Mouse (Mus musculus): ENCODE measurements at regions not wholly inside any gene's neighbourhood (a gene's known extent, or its start where the extent isn't known, plus 50 kb on each side); places are given as distances from the start of the nearest gene placed in this dataset.

GRCm38 (mm10) chrX:77009336-77009735, 406.6 kb upstream of the Cldn34d start:
- DNase-seq = no peak

DNA sequence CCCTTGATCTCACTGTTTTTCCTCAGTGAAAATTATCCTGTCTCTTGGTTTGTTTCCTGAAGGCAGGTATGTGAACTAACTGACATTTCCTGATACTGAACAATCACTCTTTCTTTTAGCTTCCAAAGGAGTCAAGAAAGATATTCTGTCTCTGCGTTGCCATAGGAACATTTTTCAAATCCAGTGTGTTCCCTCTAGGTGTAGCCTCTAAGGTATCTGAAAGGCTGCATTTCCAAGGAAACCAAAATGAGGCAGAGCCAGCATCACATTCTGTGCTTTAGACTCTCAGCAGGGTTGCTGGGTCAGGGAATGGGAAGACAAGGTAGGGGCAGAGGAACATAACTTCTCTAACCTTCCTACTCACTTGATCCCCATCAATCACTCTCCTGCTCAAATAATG, 411.2 kb upstream of the Cldn34d start:
- DNase-seq = no peak

DNA sequence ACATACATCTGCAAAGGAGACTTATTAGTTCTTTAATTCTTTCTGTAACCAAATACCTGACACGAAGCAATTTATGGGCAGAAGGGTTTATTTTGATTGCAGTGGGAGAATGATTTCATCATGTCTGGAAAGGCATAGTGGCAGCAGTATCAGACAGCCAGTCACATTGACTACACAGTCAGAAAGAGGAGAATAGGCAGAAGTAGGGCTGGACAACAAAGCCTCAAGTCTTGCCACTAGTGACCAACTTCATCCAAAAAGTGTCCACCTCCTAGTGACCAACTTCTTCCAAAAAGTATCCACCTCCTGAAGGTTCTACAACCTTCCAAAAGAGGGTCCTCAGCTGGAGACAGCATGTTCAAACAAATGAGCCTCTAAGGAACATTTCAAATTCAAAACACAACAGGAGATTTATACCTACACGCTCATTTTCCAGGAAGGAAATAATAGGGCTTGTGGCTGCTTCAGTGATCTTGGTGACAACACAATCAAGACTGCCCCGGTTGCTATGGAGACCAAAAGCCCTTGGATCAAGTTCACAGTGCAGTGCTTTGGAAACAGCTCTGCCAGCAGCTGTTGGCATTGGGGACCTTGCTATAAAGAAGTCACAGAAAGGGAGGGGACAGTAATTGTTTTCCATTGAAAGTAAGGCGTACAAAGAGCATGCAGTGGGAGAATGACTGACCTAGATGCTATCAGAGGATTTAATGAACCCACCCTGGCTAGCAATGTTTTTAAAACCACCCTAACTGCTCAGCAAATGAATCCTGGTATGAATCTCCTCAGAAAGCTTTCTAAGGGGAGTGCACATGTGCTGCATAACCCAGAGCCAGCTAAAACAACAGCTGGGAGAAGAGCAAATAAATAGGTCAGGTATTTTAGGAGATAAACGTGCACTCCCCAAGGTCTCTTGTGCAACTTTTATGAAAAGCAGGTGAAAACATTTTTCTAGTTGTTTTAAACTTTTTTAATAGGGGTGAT, 448.0 kb upstream of the Cldn34d start:
- peak; percentile 8 for DNase-seq

DNA sequence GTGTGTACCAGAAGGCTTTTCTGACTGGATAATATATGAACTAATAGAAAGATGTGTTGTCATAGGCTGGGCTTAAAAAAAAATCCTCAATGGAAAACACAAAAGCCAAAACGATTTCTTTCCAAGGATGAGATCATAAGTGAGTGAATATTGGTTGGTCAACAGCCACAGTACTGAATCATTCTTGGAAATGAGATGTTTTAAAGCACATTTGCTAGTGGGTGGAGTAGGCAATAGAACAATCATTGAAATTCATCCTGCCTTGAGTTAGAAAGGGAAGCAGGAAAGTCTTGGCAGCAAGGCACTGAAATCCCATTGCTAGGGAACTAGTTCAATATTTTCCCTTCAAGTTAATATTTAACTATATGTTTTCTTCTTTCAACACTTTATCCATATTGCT, 449.3 kb upstream of the Cldn34d start:
- peak; percentile 1 for DNase-seq

DNA sequence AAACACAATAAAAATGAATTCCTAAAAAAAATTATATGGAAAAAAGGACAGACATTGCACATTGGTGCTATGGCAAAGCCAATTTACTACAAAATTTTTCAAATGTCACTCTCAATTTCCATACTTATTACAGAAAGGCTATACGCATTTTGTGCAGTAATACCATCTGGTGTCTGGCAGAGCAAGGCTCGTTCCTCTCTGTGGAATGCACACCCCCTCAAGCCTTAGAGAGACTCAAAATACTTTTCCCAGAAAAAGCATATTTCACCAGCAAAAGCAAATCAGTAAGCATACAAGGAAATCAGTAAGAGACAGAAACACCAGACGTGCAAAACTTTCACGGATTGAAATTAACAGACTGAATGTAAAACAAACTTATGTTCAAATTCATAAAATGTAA, 431.0 kb upstream of the Tbl1x start:
- no peak for DNase-seq

DNA sequence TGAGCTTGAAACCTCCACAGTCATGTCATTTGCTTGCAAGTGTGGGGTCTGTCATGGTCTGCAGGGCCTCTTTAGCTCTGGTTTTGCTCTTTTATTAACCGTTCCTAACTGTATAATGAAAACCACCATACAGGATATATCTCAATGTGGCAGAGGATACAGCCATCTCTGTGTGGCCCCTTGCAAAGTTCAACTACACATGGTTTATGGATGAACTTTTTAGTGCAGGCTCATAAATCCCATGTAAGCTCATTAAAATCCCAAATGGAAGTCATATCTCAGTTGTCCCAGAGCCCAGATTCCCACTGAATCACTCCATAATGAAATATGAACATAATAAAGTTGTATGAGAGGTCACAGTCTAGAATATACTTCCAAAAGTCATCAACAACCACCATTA, 428.1 kb upstream of the Tbl1x start:
- DNase-seq = no peak

GRCm38 (mm10) chrX:77121761-77122160, 389.1 kb upstream of the Tbl1x start:
- no peak for DNase-seq

Measured in lung, postnatal 10 days (tissue).